In the genomic region with DNA sequence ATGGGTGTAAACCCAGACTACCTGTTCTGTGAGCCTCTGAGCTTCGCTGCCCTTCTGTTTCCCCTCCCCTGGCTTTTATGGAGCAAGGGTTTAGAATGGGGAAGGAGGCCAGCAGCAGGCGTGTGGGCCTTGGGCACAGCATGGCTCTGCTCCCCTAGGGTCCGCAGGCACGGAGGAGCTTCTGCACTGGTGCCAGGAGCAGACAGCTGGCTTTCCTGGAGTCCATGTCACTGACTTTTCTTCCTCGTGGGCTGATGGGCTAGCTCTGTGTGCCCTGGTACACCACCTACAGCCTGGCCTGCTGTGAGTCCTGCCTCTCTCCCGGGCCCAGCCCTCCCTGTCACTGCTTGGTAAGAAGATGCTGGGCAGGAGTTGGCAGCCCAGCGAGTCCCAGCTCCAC, we compare ENCODE assay signal across 26 mouse cellular contexts. TPM values are rescaled to one million over a fixed set of nuclear protein-coding genes. Genes with fewer than 3 reads are reported as not detected.
A peak's percentile ranks its signal among the peaks of the same experiment; 100 is the strongest.
DNase-seq lines count a peak whose midpoint lies in the region; ATAC-seq and TF ChIP-seq lines count a peak whose summit lies in the region.
"Had no signal": no experiment of that assay in that cellular context is flagged by ENCODE, and none has a peak within 500 bp of the region (broad histone marks: within the 10 kb centered on the region; RNA-seq: fewer than 3 reads in every experiment).

No protein-coding gene starts in this region.

- H3K9ac ChIP-seq in hindbrain, embryonic 16.5 days (ENCODE audit: low read depth, low read length), result no peak overlapping the region
- no peak overlapping the region for H3K9ac ChIP-seq in hindbrain, embryonic 12.5 days
- H3K9ac ChIP-seq in midbrain, postnatal 0 days (replicated peaks; ENCODE audit: low read length, poor library complexity, severe bottlenecking), result no peak overlapping the region
- H3K9ac ChIP-seq: forebrain, postnatal 0 days; heart, embryonic 12.5 days; heart, embryonic 15.5 days; hindbrain, embryonic 14.5 days had no signal

- peaks cover 10% of the 10 kb centered on the region; the same call in 1 of the 2 replicates for H3K36me3 ChIP-seq in hindbrain, embryonic 16.5 days (ENCODE audit: control insufficient read depth, insufficient read depth, low read length)
- peaks cover 70% of the 10 kb centered on the region for H3K36me3 ChIP-seq in hindbrain, embryonic 12.5 days
- peaks cover 19% of the 10 kb centered on the region; the same call in 1 of the 2 replicates for H3K36me3 ChIP-seq in midbrain, postnatal 0 days (ENCODE audit: insufficient read depth, low read length)
- peaks cover 95% of the 10 kb centered on the region for H3K36me3 ChIP-seq in midbrain, embryonic 10.5 days

- 0 out of 2 replicates have a peak, but pooled peaks have one; percentile 15 for ATAC-seq in hindbrain, embryonic 16.5 days
- ATAC-seq in hindbrain, embryonic 12.5 days (ENCODE audit: low FRiP score), result no peak
- no peak for ATAC-seq in midbrain, postnatal 0 days (ENCODE audit: low FRiP score)
- ATAC-seq: forebrain, embryonic 14.5 days; forebrain, postnatal 0 days; intestine, postnatal 0 days; Patski had no signal

- peak; percentile 51 for DNase-seq in cerebellum, adult 11-12 months
- no peak for DNase-seq in cerebellum, adult 8-10 months
- peak; percentile 41 for DNase-seq in midbrain, postnatal 0 days (ENCODE audit: low spot score)
- DNase-seq in midbrain, embryonic 10.5 days (ENCODE audit: low spot score), result no peak
- no peak for DNase-seq in adrenal gland, postnatal 36 days
- DNase-seq: adrenal gland, postnatal 10 days; B cell, adult 2 months; forebrain, postnatal 0 days; gastrocnemius, postnatal 25 days; heart, adult 18-20 months; heart, postnatal 10 days; heart, postnatal 36 days; kidney, adult 2 months had no signal

- no peaks in the 10 kb centered on the region for H3K9me3 ChIP-seq in hindbrain, embryonic 16.5 days (ENCODE audit: control insufficient read depth, low read length)
- no peaks in the 10 kb centered on the region for H3K9me3 ChIP-seq in hindbrain, embryonic 12.5 days (replicated peaks)
- no peaks in the 10 kb centered on the region for H3K9me3 ChIP-seq in midbrain, postnatal 0 days (ENCODE audit: low read length)
- no peaks in the 10 kb centered on the region for H3K9me3 ChIP-seq in midbrain, embryonic 10.5 days (replicated peaks)
- H3K9me3 ChIP-seq: forebrain, embryonic 10.5 days; G1E; heart, embryonic 12.5 days; heart, embryonic 15.5 days; hindbrain, embryonic 10.5 days had no signal

- no peak overlapping the region for H3K27ac ChIP-seq in hindbrain, embryonic 16.5 days (ENCODE audit: low read depth, low read length)
- no peak overlapping the region for H3K27ac ChIP-seq in hindbrain, embryonic 12.5 days
- no peak overlapping the region for H3K27ac ChIP-seq in midbrain, postnatal 0 days (ENCODE audit: low read depth, low read length)
- no peak overlapping the region for H3K27ac ChIP-seq in midbrain, embryonic 10.5 days (replicated peaks)
- H3K27ac ChIP-seq: forebrain, embryonic 10.5 days; heart, embryonic 15.5 days; hindbrain, embryonic 10.5 days; hindbrain, embryonic 14.5 days had no signal

- H3K4me1 ChIP-seq in hindbrain, embryonic 16.5 days (ENCODE audit: control insufficient read depth, insufficient read depth, low read depth, low read length), result peaks cover 1% of the 10 kb centered on the region; the same call in 1 of the 2 replicates
- H3K4me1 ChIP-seq in hindbrain, embryonic 12.5 days, result peaks cover 12% of the 10 kb centered on the region
- no peaks in the 10 kb centered on the region for H3K4me1 ChIP-seq in midbrain, postnatal 0 days (ENCODE audit: insufficient read depth, low read length)
- peaks cover 35% of the 10 kb centered on the region for H3K4me1 ChIP-seq in midbrain, embryonic 10.5 days

- no peak overlapping the region for H3K4me3 ChIP-seq in hindbrain, embryonic 16.5 days (ENCODE audit: low read length)
- H3K4me3 ChIP-seq in hindbrain, embryonic 12.5 days, result no peak overlapping the region
- H3K4me3 ChIP-seq in midbrain, postnatal 0 days (ENCODE audit: low read depth, low read length), result no peak overlapping the region
- H3K4me3 ChIP-seq in midbrain, embryonic 10.5 days, result no peak overlapping the region
- H3K4me3 ChIP-seq: forebrain, embryonic 10.5 days; heart, embryonic 12.5 days; heart, embryonic 15.5 days; hindbrain, embryonic 10.5 days had no signal

- no peak for TF ChIP-seq CTCF in midbrain, postnatal 0 days (IDR thresholded peaks at IDR 0.05)

- no peaks in the 10 kb centered on the region for H3K27me3 ChIP-seq in hindbrain, embryonic 16.5 days (replicated peaks; ENCODE audit: control insufficient read depth, insufficient read depth, low read length)
- no peaks in the 10 kb centered on the region for H3K27me3 ChIP-seq in hindbrain, embryonic 12.5 days
- no peaks in the 10 kb centered on the region for H3K27me3 ChIP-seq in midbrain, postnatal 0 days (ENCODE audit: insufficient read depth, low read length)
- no peaks in the 10 kb centered on the region for H3K27me3 ChIP-seq in midbrain, embryonic 10.5 days (ENCODE audit: low read depth, poor library complexity, severe bottlenecking)
- H3K27me3 ChIP-seq: CH12.LX; heart, embryonic 12.5 days; heart, embryonic 15.5 days; Patski had no signal

- 66% methylated on average over 7 of the region's 7 CpGs for WGBS in hindbrain, embryonic 16.5 days
- 84% methylated on average over 7 of the region's 7 CpGs for WGBS in hindbrain, embryonic 12.5 days
- WGBS in midbrain, postnatal 0 days, result 82% methylated on average over 7 of the region's 7 CpGs
- WGBS in midbrain, embryonic 10.5 days, result 86% methylated on average over 7 of the region's 7 CpGs

- H3K4me2 ChIP-seq in hindbrain, embryonic 16.5 days (ENCODE audit: low read length), result no peak overlapping the region
- H3K4me2 ChIP-seq in hindbrain, embryonic 12.5 days (replicated peaks), result no peak overlapping the region
- no peak overlapping the region for H3K4me2 ChIP-seq in midbrain, postnatal 0 days (ENCODE audit: low read depth, low read length, poor library complexity, severe bottlenecking)
- H3K4me2 ChIP-seq: heart, embryonic 12.5 days; heart, embryonic 15.5 days; hindbrain, embryonic 14.5 days had no signal

RNA-seq across cellular contexts. Expression of a gene that starts 6.3 kb away (rescaled TPM):
- polyA plus RNA-seq in hindbrain, embryonic 16.5 days (2015; fragmentation: Nextera tagmentation; extraction: Ambion mirVana), result 25.9 and 31.0 TPM in 2 replicates
- polyA plus RNA-seq in hindbrain, embryonic 12.5 days (2016; fragmentation: Nextera tagmentation; extraction: Ambion mirVana), result 42.6 and 46.8 TPM in 2 replicates
- 24.1 and 24.6 TPM in 2 replicates for total RNA-seq in midbrain, postnatal 0 days (2014; rRNA removed)
- polyA plus RNA-seq in midbrain, postnatal 0 days (2015; fragmentation: Nextera tagmentation; extraction: Ambion mirVana), result 18.7 and 21.2 TPM in 2 replicates
- polyA plus RNA-seq in midbrain, embryonic 10.5 days (2016; fragmentation: Nextera tagmentation; extraction: Ambion mirVana), result 49.1 and 53.7 TPM in 2 replicates
- 1 to 10 TPM; 7.8 to 9.8 TPM for total RNA-seq in adrenal gland, postnatal 36 days (2021)

RNA-seq across cellular contexts. Expression of a gene that starts 7.7 kb away (rescaled TPM):
- polyA plus RNA-seq in hindbrain, embryonic 16.5 days (2015; fragmentation: Nextera tagmentation; extraction: Ambion mirVana), result 46.5 and 52.9 TPM in 2 replicates
- polyA plus RNA-seq in hindbrain, embryonic 12.5 days (2016; fragmentation: Nextera tagmentation; extraction: Ambion mirVana), result 41.4 and 42.8 TPM in 2 replicates
- total RNA-seq in midbrain, postnatal 0 days (2014; rRNA removed), result 34.4 and 36.9 TPM in 2 replicates
- 43.5 and 44.0 TPM in 2 replicates for polyA plus RNA-seq in midbrain, postnatal 0 days (2015; fragmentation: Nextera tagmentation; extraction: Ambion mirVana)
- 68.7 and 72.2 TPM in 2 replicates for polyA plus RNA-seq in midbrain, embryonic 10.5 days (2016; fragmentation: Nextera tagmentation; extraction: Ambion mirVana)
- total RNA-seq in adrenal gland, postnatal 36 days (2021), result 10 to 100 TPM; 20.5 to 27.0 TPM

RNA-seq across cellular contexts. Expression of a gene that starts 7.8 kb away (rescaled TPM):
- polyA plus RNA-seq in hindbrain, embryonic 16.5 days (2015; fragmentation: Nextera tagmentation; extraction: Ambion mirVana), result 4.5 and 5.3 TPM in 2 replicates
- 2.6 and 3.8 TPM in 2 replicates for polyA plus RNA-seq in hindbrain, embryonic 12.5 days (2016; fragmentation: Nextera tagmentation; extraction: Ambion mirVana)
- total RNA-seq in midbrain, postnatal 0 days (2014; rRNA removed), result 1.8 and 2.3 TPM in 2 replicates
- polyA plus RNA-seq in midbrain, postnatal 0 days (2015; fragmentation: Nextera tagmentation; extraction: Ambion mirVana), result 4.7 and 5.3 TPM in 2 replicates
- 0.76 and 1.7 TPM in 2 replicates for polyA plus RNA-seq in midbrain, embryonic 10.5 days (2016; fragmentation: Nextera tagmentation; extraction: Ambion mirVana)
- total RNA-seq in adrenal gland, postnatal 36 days (2021), result 1 to 10 TPM in 1 of 2 experiments, under 1 TPM in 1; 0.50 to 1.2 TPM
- total RNA-seq: CH12.LX; gastrocnemius, adult 8-10 months; gastrocnemius, postnatal 25 days had no signal

RNA-seq across cellular contexts. Expression of a gene that starts 32.3 kb away (rescaled TPM):
- polyA plus RNA-seq in hindbrain, embryonic 16.5 days (2015; fragmentation: Nextera tagmentation; extraction: Ambion mirVana), result 16.9 and 18.2 TPM in 2 replicates
- 22.1 and 22.6 TPM in 2 replicates for polyA plus RNA-seq in hindbrain, embryonic 12.5 days (2016; fragmentation: Nextera tagmentation; extraction: Ambion mirVana)
- 17.2 and 22.3 TPM in 2 replicates for total RNA-seq in midbrain, postnatal 0 days (2014; rRNA removed)
- polyA plus RNA-seq in midbrain, postnatal 0 days (2015; fragmentation: Nextera tagmentation; extraction: Ambion mirVana), result 15.5 and 15.8 TPM in 2 replicates
- polyA plus RNA-seq in midbrain, embryonic 10.5 days (2016; fragmentation: Nextera tagmentation; extraction: Ambion mirVana), result 17.6 and 18.9 TPM in 2 replicates
- total RNA-seq in adrenal gland, postnatal 36 days (2021), result 10 to 100 TPM; 16.9 to 19.9 TPM

RNA-seq across cellular contexts. Expression of a gene that starts 36.8 kb away (rescaled TPM):
- 57.2 and 62.9 TPM in 2 replicates for polyA plus RNA-seq in hindbrain, embryonic 16.5 days (2015; fragmentation: Nextera tagmentation; extraction: Ambion mirVana)
- polyA plus RNA-seq in hindbrain, embryonic 12.5 days (2016; fragmentation: Nextera tagmentation; extraction: Ambion mirVana), result 106 and 118 TPM in 2 replicates
- total RNA-seq in midbrain, postnatal 0 days (2014; rRNA removed), result 29.3 and 31.2 TPM in 2 replicates
- 44.5 and 48.2 TPM in 2 replicates for polyA plus RNA-seq in midbrain, postnatal 0 days (2015; fragmentation: Nextera tagmentation; extraction: Ambion mirVana)
- 98.5 and 108 TPM in 2 replicates for polyA plus RNA-seq in midbrain, embryonic 10.5 days (2016; fragmentation: Nextera tagmentation; extraction: Ambion mirVana)
- 100 to 1,000 TPM; 215 to 243 TPM for total RNA-seq in adrenal gland, postnatal 36 days (2021)

Comparison
In these comparisons a context has a peak if more than half of its experiments do, and no peak if none do; other contexts are left out.
1. DNase-seq: peak in cerebellum, adult 11-12 months (single experiment) and midbrain, postnatal 0 days (single experiment); none in cerebellum, adult 8-10 months (single experiment), midbrain, embryonic 10.5 days (single experiment) and adrenal gland, postnatal 36 days (0 of 2).